In genomic region chr1:90928575-90928934, GRCm38 (mm10) we compare ENCODE assay signal across 8 mouse cellular contexts. TPM values are rescaled to one million over a fixed set of nuclear protein-coding genes. Genes with fewer than 3 reads are reported as not detected.
DNase-seq lines count a peak whose midpoint lies in the region; ATAC-seq and TF ChIP-seq lines count a peak whose summit lies in the region.

No protein-coding gene starts in this region.

- peak; percentile 84 for DNase-seq in 416B (ENCODE audit: low read depth)
- peak; percentile 93 for DNase-seq in embryonic facial prominence, embryonic 14.5 days (ENCODE audit: low spot score)
- DNase-seq in heart, adult 9 months (ENCODE audit: low spot score in 2 of 2) = peak; percentile 68 to 81
- DNase-seq in neural tube, embryonic 10.5 days (ENCODE audit: extremely low spot score, low spot score) = peak; percentile 86
- peak; percentile 91 for DNase-seq in stomach, postnatal 0 days (ENCODE audit: low spot score)

- H3K4me1 ChIP-seq in bone marrow, adult 2 months (ENCODE audit: control insufficient read depth, insufficient read depth, low read length) = no peaks in the 10 kb centered on the region
- peaks cover 9% of the 10 kb centered on the region; the same call in 1 of the 2 replicates for H3K4me1 ChIP-seq in embryonic facial prominence, embryonic 14.5 days (ENCODE audit: control insufficient read depth, insufficient read depth, low read length)
- 0 out of 2 replicates have a peak, but pooled peaks cover 7% of the 10 kb centered on the region for H3K4me1 ChIP-seq in kidney, embryonic 14.5 days (ENCODE audit: control insufficient read depth, insufficient read depth, low read length)
- peaks cover 19% of the 10 kb centered on the region for H3K4me1 ChIP-seq in limb, embryonic 15.5 days
- H3K4me1 ChIP-seq in stomach, postnatal 0 days (replicated peaks; ENCODE audit: control insufficient read depth, insufficient read depth) = 0 out of 2 replicates have a peak, but pooled peaks cover 5% of the 10 kb centered on the region

- TF ChIP-seq EP300 in stomach, postnatal 0 days (optimal IDR thresholded peaks at IDR 0.05) = no peak

- no peak for TF ChIP-seq POLR2A in bone marrow, adult 2 months (IDR thresholded peaks at IDR 0.05; ENCODE audit: borderline replicate concordance, control insufficient read depth, low read depth, low read length)

- peak overlapping the region; percentile 67 for H3K4me2 ChIP-seq in embryonic facial prominence, embryonic 14.5 days (ENCODE audit: low read depth, low read length)
- H3K4me2 ChIP-seq in kidney, embryonic 14.5 days (replicated peaks; ENCODE audit: low read depth, low read length) = peak overlapping the region; percentile 52
- peak overlapping the region; percentile 86 for H3K4me2 ChIP-seq in limb, embryonic 15.5 days
- peak overlapping the region; percentile 56 for H3K4me2 ChIP-seq in stomach, postnatal 0 days (replicated peaks; ENCODE audit: low read depth)

- H3K4me3 ChIP-seq in bone marrow, adult 2 months (replicated peaks; ENCODE audit: control insufficient read depth, low read depth, low read length) = no peak overlapping the region
- H3K4me3 ChIP-seq in embryonic facial prominence, embryonic 14.5 days (ENCODE audit: low read depth, low read length) = peak overlapping the region; percentile 33
- peak overlapping the region; percentile 35; the same call in 1 of the 2 replicates for H3K4me3 ChIP-seq in kidney, embryonic 14.5 days (ENCODE audit: low read length)
- H3K4me3 ChIP-seq in limb, embryonic 15.5 days = peak overlapping the region; percentile 31
- H3K4me3 ChIP-seq in stomach, postnatal 0 days (ENCODE audit: low read depth, low read length) = peak overlapping the region; percentile 24; the same call in 1 of the 2 replicates

- 20% methylated on average over 6 of the region's 6 CpGs for WGBS in bone marrow, adult 2 months
- WGBS in embryonic facial prominence, embryonic 14.5 days = 3% methylated on average over 6 of the region's 6 CpGs
- WGBS in kidney, embryonic 14.5 days = 4% methylated on average over 6 of the region's 6 CpGs
- WGBS in limb, embryonic 15.5 days = 4% methylated on average over 6 of the region's 6 CpGs
- 6% methylated on average over 6 of the region's 6 CpGs for WGBS in stomach, postnatal 0 days

- TF ChIP-seq CTCF in bone marrow, adult 2 months (IDR thresholded peaks at IDR 0.05; ENCODE audit: control insufficient read depth, insufficient read depth, low read length) = peak; percentile 40; the same call in 1 of the 2 replicates
- TF ChIP-seq CTCF in stomach, postnatal 0 days (IDR thresholded peaks at IDR 0.05; ENCODE audit: low read depth) = peak; percentile 95

- H3K9ac ChIP-seq in embryonic facial prominence, embryonic 14.5 days (ENCODE audit: low read depth, low read length) = no peak overlapping the region
- H3K9ac ChIP-seq in kidney, embryonic 14.5 days (ENCODE audit: low read depth, low read length) = peak overlapping the region; percentile 40
- peak overlapping the region; percentile 15; the same call in 1 of the 2 replicates for H3K9ac ChIP-seq in limb, embryonic 15.5 days
- H3K9ac ChIP-seq in stomach, postnatal 0 days (ENCODE audit: low read length) = no peak overlapping the region

- no peaks in the 10 kb centered on the region for H3K36me3 ChIP-seq in embryonic facial prominence, embryonic 14.5 days (ENCODE audit: control insufficient read depth, insufficient read depth, low read length)
- H3K36me3 ChIP-seq in kidney, embryonic 14.5 days (ENCODE audit: control insufficient read depth, insufficient read depth, low read length) = no peaks in the 10 kb centered on the region
- no peaks in the 10 kb centered on the region for H3K36me3 ChIP-seq in limb, embryonic 15.5 days
- no peaks in the 10 kb centered on the region for H3K36me3 ChIP-seq in stomach, postnatal 0 days (ENCODE audit: control insufficient read depth, insufficient read depth, low read length)

- peak; percentile 64 for ATAC-seq in embryonic facial prominence, embryonic 14.5 days (ENCODE audit: low read depth)
- peak; percentile 73 for ATAC-seq in kidney, embryonic 14.5 days (ENCODE audit: low FRiP score, low TSS enrichment)
- 0 out of 2 replicates have a peak, but pooled peaks have one; percentile 40 for ATAC-seq in limb, embryonic 15.5 days (ENCODE audit: insufficient number of reproducible peaks, low FRiP score, low TSS enrichment, low read depth)
- ATAC-seq in stomach, postnatal 0 days (ENCODE audit: low FRiP score, low TSS enrichment) = peak; percentile 36; the same call in 1 of the 2 replicates

- no peak overlapping the region for H3K27ac ChIP-seq in bone marrow, adult 2 months (ENCODE audit: control insufficient read depth, insufficient read depth, low read depth, low read length, poor library complexity)
- H3K27ac ChIP-seq in embryonic facial prominence, embryonic 14.5 days (replicated peaks; ENCODE audit: low read depth, low read length) = no peak overlapping the region
- H3K27ac ChIP-seq in kidney, embryonic 14.5 days (ENCODE audit: low read depth, low read length) = no peak overlapping the region
- no peak overlapping the region for H3K27ac ChIP-seq in limb, embryonic 15.5 days
- H3K27ac ChIP-seq in stomach, postnatal 0 days (replicated peaks) = no peak overlapping the region

- no peaks in the 10 kb centered on the region for H3K27me3 ChIP-seq in embryonic facial prominence, embryonic 14.5 days (replicated peaks; ENCODE audit: control insufficient read depth, insufficient read depth, low read length)
- no peaks in the 10 kb centered on the region; the same call in none of the 2 replicates for H3K27me3 ChIP-seq in kidney, embryonic 14.5 days (ENCODE audit: control insufficient read depth, insufficient read depth, low read length)
- 0 out of 2 replicates have a peak, but pooled peaks cover 3% of the 10 kb centered on the region for H3K27me3 ChIP-seq in limb, embryonic 15.5 days
- no peaks in the 10 kb centered on the region for H3K27me3 ChIP-seq in stomach, postnatal 0 days (ENCODE audit: control insufficient read depth, insufficient read depth, low read length)

- no peaks in the 10 kb centered on the region for H3K9me3 ChIP-seq in embryonic facial prominence, embryonic 14.5 days (ENCODE audit: control insufficient read depth, low read length)
- H3K9me3 ChIP-seq in kidney, embryonic 14.5 days (ENCODE audit: control insufficient read depth, low read length) = no peaks in the 10 kb centered on the region
- H3K9me3 ChIP-seq in limb, embryonic 15.5 days = no peaks in the 10 kb centered on the region
- H3K9me3 ChIP-seq in stomach, postnatal 0 days (ENCODE audit: control insufficient read depth, low read length) = no peaks in the 10 kb centered on the region

RNA-seq across cellular contexts. Expression of gene Mlph, which starts 13.7 kb away (rescaled TPM):
- polyA plus RNA-seq in bone marrow, adult 2 months (2011; ENCODE audit: insufficient read depth, insufficient read length, low replicate concordance, missing spikeins) = 0.57 TPM in 1 of 2 replicates, not detected in the other
- 0.86 and 1.1 TPM in 2 replicates for polyA plus RNA-seq in embryonic facial prominence, embryonic 14.5 days (2014; fragmentation: Nextera tagmentation; extraction: Ambion mirVana)
- polyA plus RNA-seq in kidney, embryonic 14.5 days (2014; fragmentation: Nextera tagmentation; extraction: Ambion mirVana) = 0.61 TPM in 1 of 2 replicates, not detected in the other
- polyA plus RNA-seq in limb, embryonic 15.5 days (2015; fragmentation: Nextera tagmentation; extraction: Ambion mirVana) = 1.4 and 1.6 TPM in 2 replicates
- 8.8 and 9.8 TPM in 2 replicates for polyA plus RNA-seq in stomach, postnatal 0 days (2015; fragmentation: Nextera tagmentation; extraction: Ambion mirVana)

RNA-seq across cellular contexts. Expression of gene Prlh, which starts 24.4 kb away (rescaled TPM):
- polyA plus RNA-seq in bone marrow, adult 2 months (2011; ENCODE audit: insufficient read depth, insufficient read length, low replicate concordance, missing spikeins) = not detected in 2 replicates
- not detected in 2 replicates for polyA plus RNA-seq in embryonic facial prominence, embryonic 14.5 days (2014; fragmentation: Nextera tagmentation; extraction: Ambion mirVana)
- polyA plus RNA-seq in kidney, embryonic 14.5 days (2014; fragmentation: Nextera tagmentation; extraction: Ambion mirVana) = not detected in 2 replicates
- polyA plus RNA-seq in limb, embryonic 15.5 days (2015; fragmentation: Nextera tagmentation; extraction: Ambion mirVana) = not detected in 2 replicates
- polyA plus RNA-seq in stomach, postnatal 0 days (2015; fragmentation: Nextera tagmentation; extraction: Ambion mirVana) = not detected in 2 replicates

RNA-seq across cellular contexts. Expression of gene Rab17, which starts 40.9 kb away (rescaled TPM):
- polyA plus RNA-seq in bone marrow, adult 2 months (2011; ENCODE audit: insufficient read depth, insufficient read length, low replicate concordance, missing spikeins) = not detected in 2 replicates
- 2.4 and 2.5 TPM in 2 replicates for polyA plus RNA-seq in embryonic facial prominence, embryonic 14.5 days (2014; fragmentation: Nextera tagmentation; extraction: Ambion mirVana)
- polyA plus RNA-seq in kidney, embryonic 14.5 days (2014; fragmentation: Nextera tagmentation; extraction: Ambion mirVana) = 3.7 and 6.1 TPM in 2 replicates
- 2.4 and 2.5 TPM in 2 replicates for polyA plus RNA-seq in limb, embryonic 15.5 days (2015; fragmentation: Nextera tagmentation; extraction: Ambion mirVana)
- 4.6 and 5.7 TPM in 2 replicates for polyA plus RNA-seq in stomach, postnatal 0 days (2015; fragmentation: Nextera tagmentation; extraction: Ambion mirVana)

Comparison
In these comparisons a context has a peak if more than half of its experiments do, and no peak if none do; other contexts are left out.
1. H3K9ac ChIP-seq: peak in kidney, embryonic 14.5 days (single experiment) and limb, embryonic 15.5 days (single experiment); none in embryonic facial prominence, embryonic 14.5 days (single experiment) and stomach, postnatal 0 days (single experiment).
2. Peak in every context shown above with its lines, with median percentiles within 50 percentile points of each other: DNase-seq, ATAC-seq and H3K4me2 ChIP-seq.